Mouse (Mus musculus) embryonic facial prominence, embryonic 10.5 days (tissue): Measurements from ENCODE around the gene Abhd18. TPM values are rescaled to one million over a fixed set of nuclear protein-coding genes. Genes with fewer than 3 reads are reported as not detected.
"Not testable (repeated sequence)": the region's sequence is repeated elsewhere in the genome, so short reads cannot be mapped to it uniquely, and the experiment has no call there.

Source experiments
- DNase-seq: peaks from one replicate; pipeline ENCODE4 v3.0.0-alpha.2; 2017; ENCODE audit warnings: low spot score
- H3K27ac ChIP-seq: fragments of 300-500 bp; sonication (generic); replicated peaks from 2 replicates; pipeline ENCODE4 v1.5.1; 2016; ENCODE audit warnings: mild to moderate bottlenecking
- H3K27me3 ChIP-seq: fragments of 300-500 bp; sonication (generic); replicated peaks from 2 replicates; pipeline ENCODE4 v1.6.1; 2016; ENCODE audit warnings: low read depth, mild to moderate bottlenecking; ENCODE audit not compliant: poor library complexity, severe bottlenecking
- H3K36me3 ChIP-seq: fragments of 300-500 bp; sonication (generic); replicated peaks from 2 replicates; pipeline ENCODE4 v1.6.1; 2016; ENCODE audit warnings: mild to moderate bottlenecking, moderate library complexity
- H3K4me1 ChIP-seq: fragments of 300-500 bp; sonication (generic); 2 replicates; pipeline ENCODE4 v1.6.1; 2016
- H3K4me3 ChIP-seq: fragments of 300-500 bp; sonication (generic); 2 replicates; pipeline ENCODE4 v1.5.1; 2016; ENCODE audit warnings: mild to moderate bottlenecking, moderate library complexity
- H3K9me3 ChIP-seq: fragments of 300-500 bp; sonication (generic); 2 replicates; pipeline ENCODE4 v1.6.1; 2016; ENCODE audit warnings: mild to moderate bottlenecking
- WGBS: fragments of 180-500 bp; shearing (Covaris S2); methylation state at CpG from one replicate; pipeline ENCODE4 v1.1.7; 2016; 5-methylcytosine and 5-hydroxymethylcytosine counted together
- polyA plus RNA-seq: library from polyadenylated mRNA; unstranded; fragments of >200 nt; fragmentation: Nextera tagmentation; extraction: Ambion mirVana; gene quantifications from 2 replicates; pipeline ENCODE4 v1.2.1, GENCODE M21; 2016

Gene Abhd18
- polyA plus RNA-seq, 1 experiment from 2014 or later, result 4.7 TPM

DNA sequence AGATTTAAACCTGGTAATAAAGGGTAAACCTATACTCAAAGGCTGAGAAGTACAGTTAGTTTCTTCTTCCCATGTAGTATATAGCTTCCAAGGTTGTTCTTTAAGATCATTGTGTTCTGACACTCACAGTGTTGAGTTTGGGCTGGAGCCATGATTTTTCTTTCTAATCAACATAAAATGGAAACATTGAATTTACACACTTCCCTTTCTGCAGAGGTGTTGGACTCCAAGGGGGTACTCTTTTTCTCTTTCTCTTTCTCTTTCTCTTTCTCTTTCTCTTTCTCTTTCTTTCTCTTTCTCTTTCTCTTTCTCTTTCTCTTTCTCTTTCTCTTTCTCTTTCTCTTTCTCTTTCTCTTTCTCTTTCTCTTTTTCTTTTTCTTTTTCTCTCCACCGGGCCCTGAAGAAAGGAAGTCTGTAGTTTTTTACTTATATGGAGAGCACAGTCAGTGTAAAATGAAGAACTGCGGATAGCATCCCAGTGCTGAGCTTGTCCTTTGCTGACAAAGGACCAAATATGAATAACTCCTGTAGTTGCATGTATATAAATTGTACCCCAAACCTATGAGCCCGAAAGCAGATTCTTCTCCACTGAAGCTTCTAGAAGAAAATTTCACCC is 6.5 kb downstream of the Abhd18 start:
- not testable (repeated sequence) for H3K4me3 ChIP-seq, H3K4me1 ChIP-seq, DNase-seq, H3K27ac ChIP-seq, H3K27me3 ChIP-seq, H3K9me3 ChIP-seq, H3K36me3 ChIP-seq
- WGBS, result 91% methylated on average over 3 of the region's 3 CpGs

GRCm38 (mm10) chr3:40893816-40894258 is 47.1 kb downstream of the Abhd18 start:
- under 1% methylated on average over 38 of the region's 38 CpGs for WGBS
- H3K27ac ChIP-seq, result peak overlapping the region; percentile 66
- not testable (repeated sequence) for H3K27me3 ChIP-seq

DNA sequence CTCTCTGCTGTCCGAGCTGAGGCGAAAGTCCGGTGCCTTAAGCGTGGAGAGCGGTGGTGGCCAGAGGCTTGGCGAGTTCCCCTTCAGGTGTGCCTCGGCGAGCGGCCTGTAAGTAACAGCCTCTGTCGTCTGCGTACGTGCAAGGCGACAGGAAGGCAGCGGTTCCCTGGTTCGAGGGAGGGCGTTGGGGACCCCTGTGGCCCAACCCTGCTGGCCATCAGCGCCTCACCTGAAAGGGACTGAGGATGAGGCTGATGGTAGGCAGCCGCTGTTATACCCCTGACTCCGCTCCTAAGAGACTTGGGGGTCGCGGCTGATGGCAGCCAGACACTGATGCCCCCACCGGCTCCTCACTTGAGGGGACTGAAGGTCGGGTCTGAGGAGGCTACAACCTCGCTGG is 47.6 kb downstream of the Abhd18 start:
- not testable (repeated sequence) for H3K4me1 ChIP-seq, H3K27me3 ChIP-seq, H3K9me3 ChIP-seq, H3K36me3 ChIP-seq
- DNase-seq, result peak; percentile 47
- H3K27ac ChIP-seq, result peak overlapping the region; percentile 57; the same call in 1 of the 2 replicates
- peak overlapping the region; percentile 64 for H3K4me3 ChIP-seq
- under 1% methylated on average over 22 of the region's 24 CpGs for WGBS

More at GRCm38 (mm10) chr3:40893816-40894258, 47.1 kb downstream of the Abhd18 start:
- H3K9me3 ChIP-seq, H3K36me3 ChIP-seq, H3K4me1 ChIP-seq: not testable (repeated sequence)
- DNase-seq, result peak; percentile 99
- peak overlapping the region; percentile 64 for H3K4me3 ChIP-seq

GRCm38 (mm10) chr3:40902443-40902842 is 55.7 kb downstream of the Abhd18 start, which contains the start of gene 1700034I23Rik:
Gene 1700034I23Rik, minus strand, starts transcription at chr3:40902543.
- not testable (repeated sequence) for H3K27me3 ChIP-seq, H3K36me3 ChIP-seq, H3K27ac ChIP-seq, H3K9me3 ChIP-seq, H3K4me3 ChIP-seq, H3K4me1 ChIP-seq, DNase-seq
- WGBS, result 98% methylated on average over 8 of the region's 10 CpGs

DNA sequence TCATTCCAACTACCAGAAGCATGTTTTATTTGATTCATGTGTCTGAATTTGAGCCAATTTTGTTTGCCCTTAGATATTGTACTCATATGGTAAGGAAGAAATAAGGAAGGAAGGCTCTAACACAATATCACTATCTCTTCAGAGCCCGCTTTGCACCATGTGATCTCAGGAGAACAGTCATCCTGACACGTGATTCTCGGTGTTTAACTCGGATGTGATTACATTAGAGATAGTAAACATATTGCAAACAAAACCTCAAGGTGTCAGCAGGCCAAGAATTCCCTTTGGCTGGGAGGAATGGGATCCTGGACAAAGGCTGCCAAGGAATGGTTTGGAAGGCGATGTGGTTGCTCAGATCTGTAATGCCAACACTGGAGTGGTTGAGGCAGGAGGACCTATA is 91.4 kb downstream of the Abhd18 start:
- H3K36me3 ChIP-seq, result peaks cover 6% of the 10 kb centered on the region
- WGBS, result 89% methylated on average over 5 of the region's 5 CpGs
- no peak overlapping the region for H3K4me3 ChIP-seq
- no peak for DNase-seq
- H3K9me3 ChIP-seq, result no peaks in the 10 kb centered on the region
- no peaks in the 10 kb centered on the region for H3K27me3 ChIP-seq
- no peak overlapping the region for H3K27ac ChIP-seq
- H3K4me1 ChIP-seq, result no peaks in the 10 kb centered on the region

- 93% methylated on average over 4 of the region's 4 CpGs for WGBS
- H3K27ac ChIP-seq, result no peak overlapping the region
- H3K4me3 ChIP-seq, result no peak overlapping the region
- no peaks in the 10 kb centered on the region for H3K9me3 ChIP-seq
- peaks cover 5% of the 10 kb centered on the region for H3K36me3 ChIP-seq
- H3K4me1 ChIP-seq, result no peaks in the 10 kb centered on the region
- no peak for DNase-seq
- no peaks in the 10 kb centered on the region for H3K27me3 ChIP-seq
Measured at GRCm38 (mm10) chr3:40938592-40938991, 91.8 kb downstream of the Abhd18 start.

DNA sequence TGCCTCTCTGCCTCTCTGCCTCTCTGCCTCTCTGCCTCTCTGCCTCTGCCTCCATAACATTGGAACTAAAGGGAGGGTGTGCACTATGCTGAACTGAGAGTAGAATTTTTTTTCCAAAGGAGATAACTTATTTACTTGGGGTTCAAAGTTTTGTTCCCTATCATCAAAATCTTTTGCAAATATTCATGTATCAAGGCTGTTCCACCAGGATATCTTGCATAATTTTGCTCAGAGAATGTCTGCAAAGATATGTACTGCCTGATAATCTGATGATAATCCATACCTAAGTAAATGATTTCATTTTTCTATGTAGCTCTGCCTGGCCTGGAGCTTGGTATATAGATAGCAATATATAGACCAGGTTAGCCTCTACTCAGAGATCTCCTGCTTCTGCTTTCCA is 92.2 kb downstream of the Abhd18 start:
- H3K9me3 ChIP-seq, result no peaks in the 10 kb centered on the region
- no peak overlapping the region for H3K4me3 ChIP-seq
- no peaks in the 10 kb centered on the region for H3K4me1 ChIP-seq
- H3K27ac ChIP-seq, result no peak overlapping the region
- H3K27me3 ChIP-seq, result no peaks in the 10 kb centered on the region
- no peak for DNase-seq
- peaks cover under 1% of the 10 kb centered on the region for H3K36me3 ChIP-seq

DNA sequence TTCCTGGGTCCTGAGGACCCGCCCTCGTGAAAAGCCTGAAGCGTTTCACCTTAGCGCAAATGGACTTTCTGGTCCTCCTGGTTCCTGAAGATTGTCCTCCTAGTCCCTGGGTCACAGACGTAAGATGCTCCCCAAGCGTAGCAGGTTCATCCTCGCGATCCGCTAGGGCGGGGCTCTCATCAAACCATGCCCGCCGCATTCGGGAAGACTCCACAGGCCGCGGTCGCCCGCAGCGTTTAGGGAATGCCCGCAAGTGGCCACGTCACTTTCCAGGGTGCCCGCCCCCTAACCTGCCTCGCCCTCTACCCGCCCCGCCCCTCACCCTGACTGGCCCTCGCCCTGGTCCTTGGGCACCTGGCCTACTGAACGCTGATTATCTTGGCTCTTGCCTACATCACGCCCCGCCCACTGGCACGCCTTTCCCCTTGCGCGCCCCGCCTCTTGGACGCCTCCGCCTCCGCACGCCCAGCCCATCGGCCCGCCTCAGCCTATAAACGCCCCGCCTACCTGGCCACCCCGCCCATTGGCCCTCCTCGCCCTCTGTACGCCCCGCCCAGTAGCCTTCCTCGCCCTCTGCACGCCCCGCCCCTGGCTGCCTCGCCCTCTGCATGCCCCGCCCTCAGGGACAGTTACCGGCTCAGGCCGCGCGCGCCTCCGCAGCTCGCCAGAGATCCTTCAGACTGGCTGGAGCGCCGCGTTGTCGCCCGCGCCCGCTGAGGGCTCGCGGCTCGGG is 102.6 kb downstream of the Abhd18 start, which contains the start of gene Larp1b:
TSS of gene Larp1b (plus strand) at position 659 of the 733 bp plus-strand sequence.
- Histone ChIP-seq H3K4me1 (peaks cover 12% of the 10 kb centered on the region), H3K4me3 (peak within 1 kb of the TSS; percentile 82), H3K36me3 (no peaks in the 10 kb centered on the region), H3K9me3 (no peaks in the 10 kb centered on the region), H3K27me3 (peaks cover 52% of the 10 kb centered on the region), H3K27ac (peak within 1 kb of the TSS; percentile 84)
- DNase-seq, result peak; percentile 100
- under 1% methylated on average over 66 of the region's 66 CpGs for WGBS

- WGBS, result under 1% methylated on average over 116 of the region's 118 CpGs
- H3K4me1 ChIP-seq, result peaks cover 12% of the 10 kb centered on the region
- no peaks in the 10 kb centered on the region for H3K36me3 ChIP-seq
- H3K27me3 ChIP-seq, result peaks cover 52% of the 10 kb centered on the region
- H3K9me3 ChIP-seq, result no peaks in the 10 kb centered on the region
- H3K27ac ChIP-seq, result peak overlapping the region; percentile 84
- no peak for DNase-seq
- peak overlapping the region; percentile 82 for H3K4me3 ChIP-seq
Measured at GRCm38 (mm10) chr3:40949903-40950600, 103.3 kb downstream of the Abhd18 start.

DNA sequence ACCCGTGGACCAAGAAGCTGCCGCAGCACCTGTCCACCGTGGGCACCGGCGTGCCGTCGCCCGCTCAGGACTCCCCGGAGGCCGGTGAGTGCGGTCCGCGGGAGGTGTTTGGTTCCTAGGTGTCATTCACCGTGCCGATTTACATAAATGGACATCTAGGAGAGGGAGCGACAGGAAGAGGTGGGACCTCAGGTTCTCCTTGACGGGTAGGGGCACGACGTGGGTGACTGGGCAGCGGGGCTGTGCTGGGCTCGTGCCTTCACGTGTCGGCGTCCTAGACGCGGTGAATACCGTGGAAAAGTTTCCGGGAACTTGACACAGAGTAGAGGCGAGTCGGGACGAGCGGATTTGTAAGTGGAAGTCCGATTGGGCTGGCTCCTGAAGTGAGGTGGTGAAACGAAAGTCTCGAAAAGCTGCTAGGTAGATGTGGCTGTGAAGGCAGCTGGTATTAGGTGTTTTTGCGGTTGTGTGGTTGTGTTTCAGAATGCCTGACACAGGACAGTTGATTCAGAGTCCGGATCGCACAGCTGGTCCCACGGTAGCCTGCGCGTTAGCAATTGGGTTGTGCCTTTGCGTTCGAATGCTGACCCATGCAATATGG is 103.9 kb downstream of the Abhd18 start:
- Histone ChIP-seq H3K27ac (peak overlapping the region; percentile 84; the same call in 1 of the 2 replicates), H3K4me1 (peaks cover 12% of the 10 kb centered on the region), H3K27me3 (peaks cover 52% of the 10 kb centered on the region), H3K36me3 (no peaks in the 10 kb centered on the region), H3K4me3 (peak overlapping the region; percentile 82), H3K9me3 (no peaks in the 10 kb centered on the region)
- WGBS, result 2% methylated on average over 43 of the region's 43 CpGs
- peak; percentile 59 for DNase-seq

DNA sequence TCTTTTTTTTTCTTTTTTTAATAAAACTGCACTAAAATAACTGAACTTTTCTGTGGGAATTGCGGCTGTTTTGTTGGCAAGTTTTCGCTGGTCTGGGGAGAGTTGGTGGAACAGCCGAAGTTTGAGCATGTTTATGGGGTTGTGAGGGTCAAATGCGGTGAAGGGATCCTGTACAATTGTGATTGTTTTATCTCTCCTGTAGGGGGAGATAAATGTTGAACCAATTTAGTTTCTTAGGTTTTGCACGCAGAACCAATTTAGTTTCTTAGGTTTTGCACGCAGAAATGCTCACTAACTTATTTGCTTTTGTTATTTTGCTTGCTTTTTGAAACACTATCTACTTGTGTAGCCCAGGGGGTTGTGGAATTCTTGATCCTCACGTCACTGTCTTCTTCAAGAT is 104.6 kb downstream of the Abhd18 start:
- Histone ChIP-seq H3K27ac (no peak overlapping the region), H3K36me3 (no peaks in the 10 kb centered on the region), H3K9me3 (no peaks in the 10 kb centered on the region), H3K27me3 (peaks cover 52% of the 10 kb centered on the region), H3K4me1 (peaks cover 12% of the 10 kb centered on the region), H3K4me3 (peak overlapping the region; percentile 82)
- no peak for DNase-seq
- WGBS, result 13% methylated on average over 7 of the region's 7 CpGs

GRCm38 (mm10) chr3:40952606-40953005 is 105.8 kb downstream of the Abhd18 start:
- Histone ChIP-seq H3K4me3 (no peak overlapping the region), H3K27me3 (peaks cover 47% of the 10 kb centered on the region), H3K36me3 (no peaks in the 10 kb centered on the region), H3K27ac (no peak overlapping the region), H3K4me1 (peaks cover 12% of the 10 kb centered on the region), H3K9me3 (no peaks in the 10 kb centered on the region)
- no peak for DNase-seq
